Mouse (Mus musculus): Measurements from ENCODE around the gene Med22. TPM values are rescaled to one million over a fixed set of nuclear protein-coding genes. Genes with fewer than 3 reads are reported as not detected.
"Not testable (repeated sequence)": the region's sequence is repeated elsewhere in the genome, so short reads cannot be mapped to it uniquely, and the experiment has no call there.

The Med22 gene
- total RNA-seq, 1 experiment from 2014 or later, result 54.2 TPM

- no peak for DNase-seq
Observed at GRCm38 (mm10) chr2:26916738-26917137, 6.3 kb upstream of the Med22 start.

GRCm38 (mm10) chr2:26915927-26916728 lies 5.7 kb upstream of the Med22 start, which contains the start of the genes Surf2 and Surf1:
Gene Surf2 (plus strand): TSS chr2:26916367.
Gene Surf1 (minus strand): TSS chr2:26916530.
- peak; percentile 80 for DNase-seq

- DNase-seq, result no peak
Observed at GRCm38 (mm10) chr2:26914148-26914941, 3.9 kb upstream of the Med22 start.

GRCm38 (mm10) chr2:26913416-26914147 lies 3.1 kb upstream of the Med22 start:
- DNase-seq, result no peak

DNA sequence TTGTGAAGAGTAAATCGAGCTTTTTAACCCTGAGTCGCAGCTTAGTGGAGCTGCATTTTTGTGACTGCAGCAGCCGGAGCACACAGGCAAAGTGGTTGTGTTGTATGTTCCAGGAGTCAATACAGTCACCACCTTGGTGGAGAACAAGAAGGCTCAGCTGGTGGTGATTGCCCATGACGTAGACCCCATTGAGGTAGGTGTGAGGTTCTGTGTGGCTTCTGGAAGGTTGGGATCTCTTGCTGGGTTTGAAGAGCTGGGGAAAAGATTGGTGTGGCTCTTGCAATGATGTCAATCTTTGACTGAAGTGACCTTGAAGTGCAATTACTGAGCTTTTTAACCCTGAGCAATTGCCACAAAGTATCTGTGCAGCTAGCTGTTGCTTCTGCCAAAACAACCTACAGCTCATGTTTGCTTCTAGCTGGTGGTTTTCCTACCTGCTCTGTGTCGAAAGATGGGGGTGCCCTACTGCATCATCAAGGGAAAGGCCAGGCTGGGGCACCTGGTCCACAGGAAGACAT lies 1.8 kb upstream of the Med22 start:
- DNase-seq, result no peak

GRCm38 (mm10) chr2:26910994-26911765 lies 703 bp upstream of the Med22 start:
- peak; percentile 54 for DNase-seq

GRCm38 (mm10) chr2:26909387-26909784 lies 1.1 kb downstream of the Med22 start:
- no peak for DNase-seq

DNA sequence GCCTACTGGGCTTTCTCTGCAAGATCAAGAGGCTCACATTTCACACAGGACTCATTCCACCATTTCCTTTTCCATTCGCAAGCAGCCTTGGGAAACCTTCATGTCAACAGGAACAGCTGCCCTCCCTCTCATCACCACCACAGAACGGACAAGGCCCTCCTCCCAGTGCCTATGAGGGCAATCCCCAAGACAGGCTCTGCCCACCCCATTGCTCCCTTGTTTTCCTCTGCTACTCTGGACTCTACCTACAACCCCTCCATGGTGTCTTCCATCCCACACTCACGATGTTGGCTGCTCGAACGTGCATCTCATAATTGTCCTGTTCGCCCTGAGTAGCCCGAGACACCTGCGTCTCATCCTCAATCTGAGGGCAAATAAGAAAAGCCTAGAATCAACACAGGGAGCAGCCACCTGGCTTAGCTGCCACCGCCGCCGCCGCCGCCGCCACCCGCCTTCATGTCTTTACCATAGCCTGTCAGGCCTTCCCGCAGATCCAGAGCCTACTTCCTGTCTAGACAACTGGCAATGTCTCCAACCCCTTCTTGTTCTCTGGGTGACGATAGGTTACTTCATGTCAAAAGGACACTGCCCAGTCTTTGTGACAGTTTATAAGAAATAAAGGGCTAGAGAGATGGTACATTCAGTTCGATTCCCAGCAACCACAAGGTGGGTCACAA lies 1.6 kb downstream of the Med22 start:
- no peak for DNase-seq

DNA sequence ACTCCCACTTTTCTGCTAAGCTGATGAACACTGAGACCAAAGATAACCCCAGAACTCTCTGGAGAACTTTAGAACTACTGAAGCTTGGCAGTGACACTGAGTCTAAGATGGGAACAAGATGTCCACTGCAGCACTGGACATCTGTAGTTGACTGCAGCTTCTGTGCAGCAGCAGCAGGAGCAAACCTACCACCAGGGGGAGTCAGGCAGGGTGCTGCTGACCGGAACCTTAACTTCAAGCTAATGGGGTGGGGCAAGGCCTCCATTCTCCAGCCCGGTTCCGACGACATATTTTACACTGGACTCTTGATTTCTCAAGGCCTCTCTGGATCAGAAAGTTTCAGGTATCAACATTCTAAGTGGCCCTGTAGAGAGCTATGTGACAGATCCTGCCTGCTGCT lies 3.4 kb downstream of the Med22 start:
- peak; percentile 55 for DNase-seq

DNA sequence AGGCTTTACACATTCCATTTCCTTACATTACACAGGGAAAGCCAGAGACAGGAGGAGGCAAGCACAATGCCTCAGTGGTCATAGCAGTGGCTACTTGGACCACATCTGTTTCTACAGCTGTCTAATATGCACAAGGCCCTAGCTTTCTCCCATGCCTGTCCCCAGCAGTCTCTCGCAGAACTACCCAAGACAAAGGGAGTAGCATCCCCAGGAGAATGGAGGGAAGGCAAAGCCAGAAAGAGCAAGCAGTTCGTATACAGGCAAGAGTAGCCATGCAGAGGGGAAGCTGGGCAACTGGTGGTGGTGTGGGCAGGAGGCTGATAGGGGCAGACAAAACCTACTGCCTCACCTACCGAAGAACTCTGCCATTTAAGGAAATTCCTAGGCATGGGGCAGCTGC lies 4.0 kb downstream of the Med22 start:
- DNase-seq, result no peak

- no peak for DNase-seq
Observed at GRCm38 (mm10) chr2:26905936-26906335, 4.5 kb downstream of the Med22 start.

DNA sequence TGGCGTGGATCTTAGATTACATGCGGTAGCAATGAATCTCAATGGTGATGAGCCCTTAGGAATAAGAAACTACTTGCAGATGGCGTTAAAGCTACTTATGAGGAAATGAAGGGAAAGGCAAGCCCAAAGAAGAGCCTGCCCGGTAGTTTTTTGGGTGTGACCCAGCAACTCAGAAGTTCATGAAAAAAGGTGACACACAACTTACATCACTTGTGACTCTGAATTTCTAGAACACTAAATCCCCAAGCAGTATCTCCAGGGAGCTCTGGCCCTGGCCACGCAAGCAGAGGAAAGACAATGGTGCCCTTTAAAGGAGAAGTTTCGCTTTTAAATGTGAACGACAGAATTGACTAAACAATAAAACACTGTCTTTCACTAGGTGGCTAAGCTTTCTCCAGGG lies 7.2 kb downstream of the Med22 start:
- no peak for DNase-seq

DNA sequence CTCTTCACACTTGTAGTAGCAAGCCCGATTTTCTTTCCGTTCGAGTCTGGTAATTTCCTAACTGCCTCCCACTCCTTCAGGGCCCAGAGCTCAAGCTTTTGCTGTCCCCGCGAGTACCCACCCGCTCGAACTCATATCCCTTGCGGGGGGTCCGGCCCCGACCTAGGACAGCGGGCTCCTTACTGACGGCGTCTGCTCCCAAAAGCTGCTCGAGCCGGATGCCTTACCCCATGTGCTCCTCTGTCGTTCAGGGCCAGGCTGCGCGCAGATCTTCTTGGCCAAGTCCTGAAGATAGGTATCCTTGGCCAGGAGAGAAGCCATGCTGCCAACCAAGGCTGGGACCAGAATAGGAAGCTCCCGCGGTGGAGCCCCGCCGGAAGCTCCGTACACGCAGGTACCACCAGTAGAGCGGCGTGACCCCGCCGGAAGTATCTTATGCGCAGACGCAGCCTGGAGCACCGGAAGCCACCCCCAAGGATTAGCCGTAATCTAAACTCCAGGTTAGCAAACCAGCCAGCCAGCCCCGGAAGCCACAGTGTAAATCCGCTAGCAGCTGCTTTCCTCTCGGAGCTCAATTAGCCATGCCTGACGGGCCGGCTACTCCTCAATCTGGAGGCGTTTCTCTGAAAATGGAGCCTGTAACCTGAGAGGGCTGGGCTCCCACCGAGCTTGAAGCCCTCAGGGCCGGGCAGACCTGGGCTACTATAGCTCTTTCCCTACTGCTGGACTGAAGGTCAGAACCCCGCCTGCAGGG lies 7.8 kb downstream of the Med22 start, which contains the start of gene Surf6:
Gene Surf6, minus strand, starts transcription at position 413 of the 754 bp plus-strand sequence.
- peak; percentile 93 for DNase-seq

GRCm38 (mm10) chr2:26901834-26902400 lies 8.6 kb downstream of the Med22 start:
- DNase-seq, result no peak

DNA sequence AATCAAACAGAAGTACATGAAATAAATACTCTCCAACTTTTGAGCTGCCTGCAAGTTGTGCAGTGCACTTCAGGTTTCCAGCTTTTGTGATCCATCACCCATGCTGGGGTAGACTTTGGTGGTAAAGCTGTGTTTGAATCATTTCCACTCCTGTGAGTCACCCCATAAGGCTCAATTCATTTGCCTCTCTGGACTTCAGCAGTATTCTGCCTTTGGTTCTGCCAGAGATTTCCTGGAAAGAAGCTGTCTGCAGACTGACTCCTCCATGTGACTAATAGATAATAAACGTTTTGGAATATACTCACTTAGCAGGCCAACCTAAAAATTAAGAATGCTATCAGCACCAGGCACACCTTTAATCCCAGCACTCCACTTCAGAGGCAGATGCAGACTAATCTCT lies 9.7 kb downstream of the Med22 start:
- no peak for DNase-seq

DNA sequence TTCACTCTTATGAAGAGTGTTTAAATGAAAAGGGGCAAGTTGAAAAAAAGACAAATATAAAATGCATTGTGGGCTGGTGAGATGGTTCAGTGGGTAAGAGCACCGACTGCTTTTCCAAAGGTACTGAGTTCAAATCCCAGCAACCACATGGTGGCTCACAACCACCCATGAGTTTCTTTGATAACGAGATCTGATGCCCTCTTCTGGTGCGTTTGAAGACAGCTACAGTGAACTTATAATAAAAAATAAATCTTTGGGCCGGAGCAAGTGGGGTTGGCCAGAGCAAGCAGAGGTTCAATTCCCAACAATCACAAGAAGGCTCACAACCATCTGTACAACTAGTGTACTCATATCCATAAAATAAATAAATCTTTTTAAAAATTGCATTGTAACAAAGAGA lies 14.6 kb downstream of the Med22 start:
- no peak for DNase-seq

- DNase-seq, result not testable (repeated sequence)
Observed at GRCm38 (mm10) chr2:26886170-26886569, 24.3 kb downstream of the Med22 start.

DNA sequence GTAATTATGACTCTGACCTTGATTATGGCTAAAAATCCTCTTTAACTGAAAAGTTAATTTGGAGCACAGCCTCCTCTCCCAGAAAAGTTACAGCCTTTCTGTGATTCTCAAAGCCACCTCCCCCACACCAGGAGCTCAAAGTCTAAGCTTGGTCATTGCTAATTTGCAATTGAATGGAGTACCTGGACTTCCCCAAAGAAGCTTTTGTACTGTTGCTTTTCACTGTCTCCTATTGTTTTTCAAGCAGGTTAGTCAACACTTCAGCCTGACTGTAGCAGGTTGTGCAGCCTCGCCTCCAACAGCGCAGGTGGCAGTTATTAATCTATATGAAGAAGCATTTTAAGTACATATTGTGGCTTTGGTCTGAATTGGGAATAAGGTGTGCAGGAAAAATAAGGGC lies 24.9 kb downstream of the Med22 start:
- DNase-seq, result not testable (repeated sequence)

DNA sequence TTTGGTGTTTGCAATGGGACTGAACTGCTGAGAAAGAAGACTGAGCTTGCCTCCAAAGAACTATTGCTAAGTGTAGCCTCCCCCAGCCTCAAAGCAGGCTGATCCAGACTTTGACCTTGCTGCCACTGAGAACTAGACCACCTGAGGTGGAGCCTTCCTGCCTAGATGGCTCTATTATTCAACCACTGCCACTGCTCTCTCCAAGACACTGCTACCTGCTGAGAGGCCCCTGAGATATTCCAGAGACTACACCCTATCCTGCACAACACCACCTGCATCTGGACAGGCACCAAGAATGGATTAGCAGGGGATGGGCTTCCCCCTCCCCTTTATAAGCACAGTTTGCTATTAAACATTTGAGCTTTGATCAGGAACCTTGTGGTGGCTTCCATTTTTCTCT lies 31.9 kb downstream of the Med22 start:
- DNase-seq, result no peak

DNA sequence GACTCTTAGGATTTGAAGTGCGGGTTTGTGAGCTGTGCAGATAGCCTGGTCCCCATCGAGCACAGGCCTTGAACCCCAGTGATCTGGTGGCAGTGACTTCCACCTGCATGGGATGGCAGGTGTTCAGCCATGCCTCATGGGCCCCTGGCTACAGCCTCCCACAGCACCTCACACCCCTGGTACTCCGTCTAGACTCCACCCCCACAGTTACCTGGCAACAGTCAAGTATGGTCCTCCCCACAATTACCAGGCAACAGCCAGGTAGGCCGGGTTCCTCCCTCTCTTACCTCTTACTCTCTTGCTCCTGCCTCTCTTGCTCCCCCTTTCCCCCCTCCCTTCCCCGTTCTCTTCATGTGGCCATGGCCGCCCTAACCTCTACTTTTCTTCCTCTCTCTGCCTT lies 39.8 kb downstream of the Med22 start:
- DNase-seq, result no peak
